Mouse (Mus musculus): ENCODE results near the gene Gm20696. TPM values are rescaled to one million over a fixed set of nuclear protein-coding genes. Genes with fewer than 3 reads are reported as not detected.
A peak's percentile ranks its signal among the peaks of the same experiment; 100 is the strongest.

Gene Gm20696
- polyA plus RNA-seq, 1 experiment from 2014 or later = 6.5 TPM

DNA sequence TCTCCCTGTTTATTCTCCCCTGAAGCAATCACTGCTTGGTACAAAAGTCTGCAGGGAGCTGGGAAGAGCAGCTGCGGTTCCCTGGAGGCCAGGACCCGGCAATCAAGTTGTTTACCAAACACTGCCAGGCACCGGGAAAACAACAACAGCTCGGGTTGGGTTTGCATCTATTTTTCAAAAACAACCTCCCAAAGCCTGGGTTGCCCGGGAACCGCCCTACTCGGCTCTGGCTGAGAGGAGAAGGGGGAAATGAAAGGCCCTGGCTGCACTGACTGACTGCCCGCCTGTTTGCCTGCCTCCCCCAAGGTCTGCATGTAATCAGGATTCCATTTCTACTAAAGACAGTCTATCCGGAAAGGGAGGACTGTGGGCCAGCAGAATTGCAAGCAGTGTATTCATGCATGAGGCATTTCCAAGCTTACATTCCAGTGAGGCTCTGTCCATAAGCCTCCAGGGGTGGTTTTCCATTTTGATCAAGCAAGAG is 226.7 kb downstream of the Gm20696 start:
- Histone ChIP-seq H3K9ac (no peak overlapping the region), H3K36me3 (peaks cover 4% of the 10 kb centered on the region), H3K4me1 (peaks cover 36% of the 10 kb centered on the region), H3K27ac (no peak overlapping the region), H3K9me3 (no peaks in the 10 kb centered on the region), H3K27me3 (no peaks in the 10 kb centered on the region), H3K4me3 (no peak overlapping the region), H3K4me2 (replicated peaks) (peak overlapping the region; percentile 38)
- 7% methylated on average over 9 of the region's 9 CpGs for WGBS
- ATAC-seq (ENCODE audit: low FRiP score, low read depth) = peak; percentile 73; the same call in 1 of the 2 replicates

DNA sequence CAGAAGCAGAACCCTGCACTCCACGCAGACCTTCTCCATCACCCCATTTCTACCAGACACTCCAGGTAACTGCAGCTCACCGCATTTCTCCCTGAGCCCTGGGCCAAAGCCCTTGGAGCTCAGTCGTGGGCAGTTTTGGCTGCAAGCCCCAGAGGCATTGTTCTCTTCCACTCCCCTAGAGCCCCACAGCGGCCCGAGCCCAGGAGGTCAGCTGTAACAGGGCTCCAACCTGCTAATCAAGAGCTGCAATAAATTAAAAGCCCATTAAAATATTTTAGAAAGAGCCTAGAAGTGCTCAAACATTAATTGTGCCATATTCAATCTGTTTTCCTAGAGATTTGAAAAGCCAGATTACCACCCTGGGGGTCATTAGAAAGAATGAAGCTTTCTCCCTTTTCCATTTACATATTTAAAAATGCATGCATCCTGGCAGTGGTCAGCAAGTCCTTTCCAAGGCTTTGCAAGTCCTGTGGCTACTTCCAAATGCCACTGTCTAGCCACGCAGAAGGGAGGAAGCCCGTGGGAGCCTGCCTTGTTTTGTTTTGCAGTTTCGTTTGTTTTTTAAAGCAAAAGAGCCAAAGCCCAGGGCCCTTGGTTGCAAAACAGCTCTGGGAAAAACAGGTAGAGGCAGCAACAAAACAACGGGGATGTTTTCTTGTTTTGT is 227.3 kb downstream of the Gm20696 start:
- ATAC-seq (ENCODE audit: low FRiP score, low read depth) = no peak
- no peaks in the 10 kb centered on the region for H3K27me3 ChIP-seq
- H3K4me3 ChIP-seq = no peak overlapping the region
- H3K36me3 ChIP-seq = peaks cover 10% of the 10 kb centered on the region
- no peak overlapping the region for H3K27ac ChIP-seq
- peak overlapping the region; percentile 38 for H3K4me2 ChIP-seq (replicated peaks)
- H3K9me3 ChIP-seq = no peaks in the 10 kb centered on the region
- H3K4me1 ChIP-seq = peaks cover 36% of the 10 kb centered on the region
- no peak overlapping the region for H3K9ac ChIP-seq
- 18% methylated on average over 9 of the region's 9 CpGs for WGBS

DNA sequence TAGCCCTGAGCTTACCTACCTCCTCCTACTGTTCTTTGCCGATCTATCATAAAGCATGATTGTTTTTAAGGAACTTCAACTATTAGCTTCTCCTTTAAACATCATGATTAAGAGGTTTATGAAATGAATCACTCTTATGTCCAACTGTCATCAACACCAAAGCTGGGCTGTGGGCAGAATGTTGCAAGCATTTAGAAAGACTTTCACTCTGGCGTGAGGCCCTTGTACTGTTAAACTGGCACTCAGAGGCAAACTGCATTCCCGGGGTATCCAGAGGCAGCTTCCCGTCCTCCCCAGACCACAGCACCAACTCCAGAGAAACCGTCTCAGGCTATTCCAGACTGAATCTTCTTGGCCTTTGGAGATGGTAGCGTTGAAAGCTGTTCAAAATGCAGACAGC is 230.2 kb downstream of the Gm20696 start:
- no peak overlapping the region for H3K4me3 ChIP-seq
- no peak overlapping the region for H3K27ac ChIP-seq
- H3K27me3 ChIP-seq = no peaks in the 10 kb centered on the region
- no peak overlapping the region for H3K4me2 ChIP-seq (replicated peaks)
- peaks cover 36% of the 10 kb centered on the region for H3K4me1 ChIP-seq
- 90% methylated on average over 6 of the region's 6 CpGs for WGBS
- ATAC-seq (ENCODE audit: low FRiP score, low read depth) = no peak
- no peak overlapping the region for H3K9ac ChIP-seq
- no peaks in the 10 kb centered on the region for H3K9me3 ChIP-seq
- peaks cover 19% of the 10 kb centered on the region for H3K36me3 ChIP-seq

DNA sequence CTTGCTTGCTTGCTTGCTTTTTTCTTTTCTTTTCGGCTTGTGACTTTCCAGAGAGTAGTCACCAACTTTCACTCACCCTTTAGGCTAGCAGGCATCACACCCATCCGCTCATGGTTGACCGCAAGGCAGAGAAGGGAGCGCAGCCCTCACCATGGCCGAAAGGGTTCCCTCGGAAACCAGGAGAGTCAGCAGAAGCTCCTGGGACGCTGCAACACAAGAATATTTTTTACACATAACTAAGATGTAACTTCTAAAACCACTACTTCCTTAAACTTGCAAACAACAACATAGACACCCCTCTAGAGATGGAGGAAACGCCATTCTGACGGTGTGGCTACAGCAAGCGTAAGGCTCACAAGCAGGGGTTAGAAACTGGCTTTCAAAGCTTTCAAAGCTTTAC is 231.5 kb downstream of the Gm20696 start:
- Histone ChIP-seq H3K27me3 (no peaks in the 10 kb centered on the region), H3K4me1 (peaks cover 23% of the 10 kb centered on the region), H3K4me3 (no peak overlapping the region), H3K4me2 (replicated peaks) (no peak overlapping the region), H3K27ac (no peak overlapping the region), H3K9ac (no peak overlapping the region), H3K36me3 (peaks cover 19% of the 10 kb centered on the region), H3K9me3 (no peaks in the 10 kb centered on the region)
- no peak for ATAC-seq (ENCODE audit: low FRiP score, low read depth)
- whole genome bisulfite sequencing = 93% methylated on average over 10 of the region's 10 CpGs

DNA sequence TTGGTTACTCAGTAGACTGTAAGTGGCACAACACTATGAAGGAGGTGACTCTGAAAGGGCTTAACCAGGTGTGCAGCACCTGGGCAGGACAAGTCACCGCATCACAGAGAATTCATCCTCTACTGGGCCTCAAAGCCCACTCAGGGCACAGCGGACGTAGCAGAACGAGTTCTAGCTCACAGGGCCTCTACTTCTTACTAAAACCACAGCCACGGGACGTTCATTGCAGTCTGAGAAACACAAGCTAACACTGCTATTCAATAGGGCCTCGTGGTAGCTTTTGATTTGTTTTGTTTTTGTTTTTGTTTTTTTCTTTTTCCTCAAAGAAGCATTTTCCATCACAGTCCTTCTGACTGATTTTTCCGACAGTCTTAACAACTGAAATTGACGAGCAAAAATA is 233.6 kb downstream of the Gm20696 start:
- Histone ChIP-seq H3K36me3 (peaks cover 21% of the 10 kb centered on the region), H3K4me2 (replicated peaks) (no peak overlapping the region), H3K27ac (no peak overlapping the region), H3K9me3 (no peaks in the 10 kb centered on the region), H3K27me3 (no peaks in the 10 kb centered on the region), H3K9ac (no peak overlapping the region), H3K4me3 (no peak overlapping the region), H3K4me1 (peaks cover 2% of the 10 kb centered on the region)
- no peak for ATAC-seq (ENCODE audit: low FRiP score, low read depth)
- 86% methylated on average over 9 of the region's 9 CpGs for WGBS

DNA sequence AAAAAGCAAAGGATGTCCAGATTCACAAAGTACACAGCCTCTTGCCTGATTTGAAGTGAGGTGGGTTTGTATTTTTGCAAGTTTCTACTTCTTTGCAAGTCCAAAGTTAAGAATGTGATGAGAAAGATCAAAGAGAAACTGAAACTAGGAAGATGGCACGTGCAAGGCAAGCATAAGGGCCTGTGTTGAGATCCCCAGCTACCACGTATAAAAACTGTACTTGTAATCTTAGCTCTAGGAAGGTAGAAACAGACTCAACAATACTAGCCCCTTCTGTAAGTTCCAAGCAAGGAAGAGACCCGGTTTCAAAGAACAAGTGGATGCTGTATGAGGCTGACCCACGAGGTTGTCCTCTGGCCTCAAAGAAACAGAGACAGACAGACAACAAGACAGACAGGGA is 234.7 kb downstream of the Gm20696 start:
- Histone ChIP-seq H3K36me3 (peaks cover 24% of the 10 kb centered on the region), H3K9ac (no peak overlapping the region), H3K9me3 (no peaks in the 10 kb centered on the region), H3K27me3 (no peaks in the 10 kb centered on the region), H3K27ac (no peak overlapping the region), H3K4me1 (peaks cover 7% of the 10 kb centered on the region; the same call in 1 of the 2 replicates), H3K4me3 (no peak overlapping the region), H3K4me2 (replicated peaks) (no peak overlapping the region)
- no peak for ATAC-seq (ENCODE audit: low FRiP score, low read depth)
- WGBS = 71% methylated on average over 4 of the region's 4 CpGs

DNA sequence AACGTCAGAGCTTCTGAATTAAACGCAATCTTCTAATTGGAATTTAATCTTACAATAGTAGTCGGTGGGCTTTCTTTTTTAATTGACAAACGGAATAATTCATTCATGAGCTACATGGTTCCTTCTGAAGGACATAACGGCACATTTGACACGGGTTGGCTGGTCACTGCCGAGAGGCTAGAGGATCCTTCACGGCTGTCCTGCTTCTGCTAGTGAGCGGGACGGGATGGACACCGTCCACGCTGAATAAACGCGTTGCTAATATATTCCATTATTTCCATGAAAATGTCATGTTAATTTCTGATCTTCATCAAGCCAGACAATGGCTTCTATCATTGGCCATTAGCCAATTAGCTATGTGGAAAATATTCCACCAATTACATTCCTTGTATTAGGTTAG is 236.0 kb downstream of the Gm20696 start:
- WGBS = 92% methylated on average over 14 of the region's 14 CpGs
- H3K36me3 ChIP-seq = peaks cover 24% of the 10 kb centered on the region
- no peak overlapping the region for H3K4me2 ChIP-seq (replicated peaks)
- ATAC-seq (ENCODE audit: low FRiP score, low read depth) = no peak
- no peak overlapping the region for H3K27ac ChIP-seq
- H3K27me3 ChIP-seq = no peaks in the 10 kb centered on the region
- H3K4me1 ChIP-seq = peaks cover 7% of the 10 kb centered on the region; the same call in 1 of the 2 replicates
- H3K4me3 ChIP-seq = no peak overlapping the region
- H3K9ac ChIP-seq = no peak overlapping the region
- H3K9me3 ChIP-seq = no peaks in the 10 kb centered on the region

DNA sequence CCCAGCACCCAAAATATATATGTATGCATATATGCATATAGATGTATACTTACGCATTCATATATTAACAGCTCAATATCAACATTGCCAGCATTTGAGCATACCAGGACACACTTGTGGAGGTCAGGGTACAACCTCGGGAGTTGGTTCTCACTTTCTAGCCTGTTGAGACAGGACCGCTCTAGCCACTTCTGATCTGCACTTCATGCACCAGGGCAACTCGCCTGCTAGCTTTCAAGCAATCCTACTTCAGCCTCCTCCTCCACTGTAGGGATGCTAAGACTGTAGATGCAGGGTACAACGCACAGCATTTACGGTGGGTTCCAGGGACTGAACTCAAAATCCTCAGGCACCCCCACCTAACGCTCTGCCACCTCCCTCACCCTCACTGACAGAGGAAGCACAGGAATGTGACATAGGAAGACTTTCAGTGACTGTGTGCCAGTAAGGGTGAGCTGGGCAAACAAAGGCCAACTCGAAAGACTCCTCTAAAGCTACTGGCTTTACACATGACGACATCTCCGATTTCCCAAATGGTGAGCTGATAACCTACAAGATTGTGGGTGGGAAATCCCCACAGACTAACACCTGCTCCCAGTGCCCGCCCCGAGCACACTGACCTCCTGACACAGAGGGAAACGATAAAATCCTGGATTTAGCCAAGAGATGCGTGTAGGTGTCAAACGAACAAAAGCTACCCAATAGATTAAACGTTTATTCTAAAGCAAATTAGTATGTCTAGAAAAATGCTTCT is 237.0 kb downstream of the Gm20696 start:
- peaks cover 14% of the 10 kb centered on the region for H3K4me1 ChIP-seq
- H3K4me3 ChIP-seq = no peak overlapping the region
- H3K27me3 ChIP-seq = no peaks in the 10 kb centered on the region
- no peak overlapping the region for H3K27ac ChIP-seq
- no peak overlapping the region for H3K9ac ChIP-seq
- 81% methylated on average over 16 of the region's 16 CpGs for WGBS
- no peak for ATAC-seq (ENCODE audit: low FRiP score, low read depth)
- H3K4me2 ChIP-seq (replicated peaks) = no peak overlapping the region
- no peaks in the 10 kb centered on the region for H3K9me3 ChIP-seq
- peaks cover 16% of the 10 kb centered on the region for H3K36me3 ChIP-seq

DNA sequence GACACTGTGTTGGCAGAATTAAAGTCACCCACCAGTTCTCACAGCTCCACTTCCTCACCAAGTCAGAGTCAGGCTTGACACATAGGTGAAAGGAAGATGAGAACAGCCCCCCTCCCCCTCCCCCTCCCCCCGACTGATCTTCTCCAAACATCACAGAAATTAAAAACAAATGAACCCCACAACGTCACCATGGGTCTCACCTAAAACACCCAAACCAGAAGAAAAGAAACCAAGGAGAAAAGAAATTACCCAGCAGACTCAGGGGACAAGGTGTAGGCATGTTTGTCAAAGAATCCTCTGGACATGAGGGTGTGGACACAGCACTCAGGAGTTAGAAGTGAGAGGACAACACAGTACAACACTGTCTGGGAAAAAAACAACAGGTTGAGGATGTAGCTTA is 237.6 kb downstream of the Gm20696 start:
- no peaks in the 10 kb centered on the region for H3K27me3 ChIP-seq
- no peak for ATAC-seq (ENCODE audit: low FRiP score, low read depth)
- no peak overlapping the region for H3K27ac ChIP-seq
- peaks cover 14% of the 10 kb centered on the region for H3K4me1 ChIP-seq
- no peak overlapping the region for H3K4me3 ChIP-seq
- no peak overlapping the region for H3K9ac ChIP-seq
- peaks cover 10% of the 10 kb centered on the region; the same call in 1 of the 2 replicates for H3K36me3 ChIP-seq
- H3K9me3 ChIP-seq = no peaks in the 10 kb centered on the region
- 65% methylated on average over 1 of the region's 2 CpGs for WGBS
- H3K4me2 ChIP-seq (replicated peaks) = no peak overlapping the region

DNA sequence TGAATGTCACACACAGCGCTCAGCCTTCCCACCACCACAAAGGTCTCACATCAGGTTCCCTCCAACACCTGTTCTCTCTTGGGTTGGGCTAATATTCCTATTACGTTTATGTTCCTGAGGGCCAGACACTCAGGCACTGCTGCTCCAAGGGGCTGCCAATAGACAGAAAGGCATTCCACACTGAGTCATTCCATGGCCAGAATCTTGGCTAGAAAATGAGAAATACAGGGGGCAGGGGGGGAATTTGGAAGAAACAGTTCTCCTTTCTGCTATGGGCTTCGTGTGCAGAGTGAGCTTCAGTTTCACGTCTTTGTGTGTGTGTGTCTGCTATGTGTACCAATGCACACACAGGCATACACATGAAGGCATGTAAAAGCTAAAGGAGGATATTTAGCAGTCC is 239.3 kb downstream of the Gm20696 start:
- H3K27ac ChIP-seq = no peak overlapping the region; the same call in 1 of the 2 replicates
- no peak overlapping the region for H3K4me2 ChIP-seq (replicated peaks)
- H3K27me3 ChIP-seq = no peaks in the 10 kb centered on the region
- H3K4me3 ChIP-seq = no peak overlapping the region
- H3K9ac ChIP-seq = no peak overlapping the region
- ATAC-seq (ENCODE audit: low FRiP score, low read depth) = peak; percentile 59; the same call in 1 of the 2 replicates
- peaks cover 14% of the 10 kb centered on the region for H3K4me1 ChIP-seq
- H3K9me3 ChIP-seq = no peaks in the 10 kb centered on the region
- H3K36me3 ChIP-seq = peaks cover 5% of the 10 kb centered on the region; the same call in 1 of the 2 replicates
- WGBS = 65% methylated on average over 4 of the region's 4 CpGs

DNA sequence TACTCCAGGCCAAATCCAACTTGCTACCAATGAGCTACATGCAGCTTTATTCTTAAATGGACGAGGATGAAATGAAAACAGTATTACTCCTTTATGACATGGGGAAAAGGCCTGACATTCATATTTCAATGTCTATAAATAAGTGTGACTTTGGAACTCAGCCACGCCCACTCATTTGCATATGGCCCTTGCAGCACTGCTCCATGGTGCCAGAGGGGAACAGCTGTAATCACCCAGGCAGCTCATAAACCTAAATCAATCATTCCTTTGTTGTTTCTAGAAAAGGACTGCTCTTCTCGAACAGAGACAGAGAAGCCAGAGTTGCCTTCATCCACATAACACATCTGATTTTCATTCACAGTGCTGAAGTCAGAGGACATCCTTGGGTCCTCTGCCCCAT is 241.6 kb downstream of the Gm20696 start:
- H3K4me1 ChIP-seq = peaks cover 16% of the 10 kb centered on the region
- H3K4me3 ChIP-seq = no peak overlapping the region
- WGBS = 43% methylated on average over 3 of the region's 3 CpGs
- no peak overlapping the region for H3K9ac ChIP-seq
- H3K9me3 ChIP-seq = no peaks in the 10 kb centered on the region
- no peak overlapping the region for H3K4me2 ChIP-seq (replicated peaks)
- H3K27me3 ChIP-seq = no peaks in the 10 kb centered on the region
- no peak for ATAC-seq (ENCODE audit: low FRiP score, low read depth)
- H3K36me3 ChIP-seq = peaks cover 5% of the 10 kb centered on the region; the same call in 1 of the 2 replicates
- no peak overlapping the region for H3K27ac ChIP-seq

DNA sequence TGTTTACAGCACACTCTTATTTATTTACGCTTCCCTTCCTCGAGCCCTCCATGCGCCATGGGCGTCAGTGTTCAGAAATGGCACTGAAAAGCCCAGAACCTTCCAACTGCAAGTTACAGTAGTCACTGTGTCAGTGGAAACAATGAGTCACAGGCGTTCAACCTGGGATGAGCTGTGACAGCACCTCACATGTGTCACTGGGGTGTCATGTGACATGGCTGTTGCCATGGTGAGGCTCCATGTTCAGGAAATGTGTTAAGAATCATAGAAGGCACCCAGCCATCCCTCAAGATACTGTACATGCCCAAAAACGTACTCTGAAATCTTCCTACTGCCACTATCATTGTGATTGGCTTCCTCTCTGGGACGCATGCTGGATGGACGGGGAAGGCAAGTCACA is 245.9 kb downstream of the Gm20696 start:
- Histone ChIP-seq H3K9ac (no peak overlapping the region), H3K27me3 (no peaks in the 10 kb centered on the region), H3K4me3 (no peak overlapping the region), H3K4me2 (replicated peaks) (no peak overlapping the region), H3K27ac (no peak overlapping the region), H3K9me3 (no peaks in the 10 kb centered on the region), H3K4me1 (peaks cover 13% of the 10 kb centered on the region), H3K36me3 (no peaks in the 10 kb centered on the region)
- ATAC-seq (ENCODE audit: low FRiP score, low read depth) = no peak
- 88% methylated on average over 8 of the region's 8 CpGs for WGBS
